Mouse (Mus musculus) retina, embryonic 14.5 days (tissue): ENCODE results near the gene Map3k13.
"Not testable (repeated sequence)": the region's sequence is repeated elsewhere in the genome, so short reads cannot be mapped to it uniquely, and the experiment has no call there.

Experiments used
- DNase-seq: peaks from one replicate; pipeline ENCODE4 v3.0.0-alpha.2; 2015; ENCODE audit warnings: low spot score

The Map3k13 gene

DNA sequence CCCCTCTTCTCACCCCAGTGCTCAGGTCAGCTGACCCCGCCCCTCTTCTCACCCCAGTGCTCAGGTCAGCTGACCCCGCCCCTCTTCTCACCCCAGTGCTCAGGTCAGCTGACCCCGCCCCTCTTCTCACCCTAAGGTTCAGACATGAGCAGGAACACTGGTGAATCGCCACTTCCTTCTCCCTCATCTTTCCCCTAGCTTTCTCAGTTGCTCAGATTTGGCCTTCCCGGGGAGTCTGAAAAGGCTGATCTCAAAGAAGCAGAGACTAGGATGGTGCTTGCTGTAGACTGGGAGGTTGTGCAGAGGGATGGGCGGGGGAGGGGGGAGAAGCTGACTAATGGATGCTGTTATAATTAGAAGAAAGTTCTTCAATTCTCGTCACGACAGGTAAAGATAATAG is 114.8 kb downstream of the Map3k13 start:
- DNase-seq: not testable (repeated sequence)

DNA sequence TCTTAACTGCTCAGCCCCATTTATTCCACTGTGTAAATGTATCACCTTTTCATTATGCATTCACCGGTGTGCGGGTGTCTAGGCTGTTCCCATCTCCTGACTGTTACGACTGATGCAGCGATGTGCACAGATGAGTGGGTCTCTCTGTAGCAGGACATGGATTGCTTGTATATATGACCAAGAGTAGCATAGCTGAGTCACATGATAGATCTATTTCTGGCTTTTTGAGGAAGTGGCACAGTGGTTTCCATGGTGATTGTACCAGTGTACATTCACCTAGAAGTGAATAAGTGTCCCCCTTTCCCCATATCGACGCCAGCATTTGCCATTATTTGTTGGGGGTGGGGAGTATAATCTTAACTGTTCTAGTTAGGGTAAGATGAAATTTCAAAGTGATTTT is 119.2 kb downstream of the Map3k13 start:
- DNase-seq: no peak

DNA sequence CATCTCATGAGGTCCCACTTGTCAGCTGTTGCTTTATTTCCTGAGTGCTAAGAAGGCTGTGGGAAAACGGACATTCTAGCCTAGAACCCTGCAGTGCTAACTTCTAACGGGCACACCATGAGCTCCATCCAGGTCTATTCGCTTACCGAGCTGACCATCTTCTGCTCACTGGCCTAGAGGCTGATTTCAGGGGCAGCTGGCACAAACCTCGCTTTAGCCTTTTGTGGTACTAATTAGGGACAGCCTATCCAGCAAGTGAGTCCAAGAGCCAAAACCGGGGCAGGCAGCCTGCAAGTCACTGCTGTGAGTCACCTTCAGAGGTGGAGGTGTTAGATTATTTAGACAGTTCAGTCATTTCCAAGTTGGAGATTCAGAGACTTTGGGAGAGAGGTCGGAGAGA is 122.5 kb downstream of the Map3k13 start:
- DNase-seq: no peak

DNA sequence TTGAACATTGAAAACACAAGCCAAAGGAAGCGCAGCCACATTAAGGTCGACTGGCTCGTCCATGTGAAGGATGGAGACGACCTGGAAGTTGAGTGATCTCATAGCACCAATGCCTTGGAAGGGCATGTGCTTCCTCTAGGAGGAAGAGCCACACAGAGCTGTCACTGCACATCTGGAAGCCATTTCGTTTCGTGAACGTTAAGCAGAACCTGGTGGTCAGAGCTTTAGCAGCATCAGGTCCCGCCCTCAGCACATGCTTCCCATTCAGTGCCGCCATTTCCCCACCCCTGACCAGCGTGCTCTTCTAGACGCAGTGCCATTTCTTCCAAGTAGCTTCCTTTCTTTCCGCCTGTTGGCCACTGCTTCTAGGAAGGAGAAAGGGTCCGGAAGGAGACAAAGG is 134.3 kb downstream of the Map3k13 start:
- no peak for DNase-seq

DNA sequence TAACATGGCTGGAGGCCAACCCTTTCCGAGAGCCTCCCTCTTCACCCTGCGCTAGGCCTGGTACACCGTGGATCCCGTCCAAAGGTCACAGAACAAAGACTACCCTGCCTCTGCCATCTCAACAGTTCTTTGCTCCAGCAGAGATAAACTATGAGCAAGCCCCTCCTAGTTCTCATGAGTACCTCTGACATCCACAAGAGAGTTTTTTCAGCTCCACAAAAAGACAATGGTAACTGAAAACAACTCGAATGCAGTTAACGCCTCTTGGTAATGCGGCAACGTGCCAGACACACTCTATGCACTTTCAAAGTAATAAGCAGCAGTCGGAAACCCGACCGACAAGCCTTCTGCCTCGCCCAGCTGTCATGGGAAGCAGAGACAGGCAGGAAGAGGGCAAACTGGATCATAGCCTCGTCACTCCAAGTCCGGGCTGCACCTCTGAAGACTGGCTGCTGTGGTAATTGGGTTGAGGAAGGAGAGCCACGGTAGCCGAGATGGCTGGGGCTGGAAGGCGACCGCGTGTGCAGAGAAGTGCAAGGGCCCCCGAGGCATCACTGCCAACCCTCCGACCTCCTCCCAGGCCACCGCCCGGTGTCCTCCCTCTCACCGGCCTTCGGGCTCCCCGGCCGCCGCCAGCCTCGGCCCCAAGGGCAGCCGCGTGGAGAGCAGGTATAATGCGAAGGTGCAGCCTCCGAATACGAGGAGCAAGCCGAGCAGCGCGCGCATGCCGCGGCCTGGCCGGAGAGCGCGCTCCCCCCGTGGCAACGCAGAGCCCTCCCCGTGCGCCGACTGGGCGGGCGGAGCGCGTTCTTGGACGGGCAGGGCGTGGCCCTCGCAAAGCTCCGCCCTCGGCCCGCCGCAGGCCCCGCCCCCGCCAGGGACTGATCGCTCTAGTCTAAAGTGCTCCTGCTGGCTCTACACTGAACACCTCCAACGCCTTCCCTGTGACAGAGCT is 152.9 kb downstream of the Map3k13 start, which contains the start of gene Tmem41a:
Tmem41a (minus strand) TSS at position 792 of the 955 bp plus-strand sequence.
- peak; percentile 88 for DNase-seq

DNA sequence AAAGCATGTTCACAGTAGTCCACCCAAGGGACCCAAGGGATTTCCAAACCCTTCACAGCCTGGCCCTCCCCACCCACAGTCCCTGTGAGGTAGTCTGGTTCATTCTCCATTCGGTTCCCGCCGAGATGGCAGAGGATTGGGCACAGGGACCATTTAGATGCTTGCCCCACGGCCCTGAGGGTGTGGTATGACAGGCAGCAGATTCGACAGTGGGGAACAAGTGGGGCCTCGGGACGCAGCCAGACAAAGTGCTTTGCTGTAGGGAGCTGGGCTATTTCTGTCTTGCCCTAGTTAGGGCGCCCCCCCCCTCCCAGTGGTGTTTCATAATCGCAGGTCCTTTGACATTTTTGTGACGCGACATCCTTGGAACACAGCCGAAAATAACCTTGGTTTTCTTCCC is 161.4 kb downstream of the Map3k13 start:
- DNase-seq: no peak

DNA sequence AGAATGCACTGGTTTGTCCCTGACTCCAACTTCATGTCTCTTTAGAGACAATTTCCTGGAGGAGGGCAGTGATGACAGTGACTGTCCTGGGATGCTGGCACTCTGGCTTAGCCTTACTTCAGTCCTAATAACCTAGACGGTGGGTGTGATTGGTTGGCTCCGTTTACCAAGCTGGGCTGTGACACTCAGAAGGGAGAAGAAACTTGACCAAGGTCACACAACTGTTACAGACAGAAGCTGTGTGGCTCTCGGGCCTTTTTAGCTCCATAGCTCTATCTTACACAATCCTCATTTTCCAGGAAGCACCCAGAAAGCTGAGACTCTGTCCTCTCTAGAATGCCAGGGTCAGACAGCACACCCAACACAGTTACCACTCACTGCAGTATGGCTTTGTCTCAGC is 171.4 kb downstream of the Map3k13 start:
- DNase-seq: no peak

DNA sequence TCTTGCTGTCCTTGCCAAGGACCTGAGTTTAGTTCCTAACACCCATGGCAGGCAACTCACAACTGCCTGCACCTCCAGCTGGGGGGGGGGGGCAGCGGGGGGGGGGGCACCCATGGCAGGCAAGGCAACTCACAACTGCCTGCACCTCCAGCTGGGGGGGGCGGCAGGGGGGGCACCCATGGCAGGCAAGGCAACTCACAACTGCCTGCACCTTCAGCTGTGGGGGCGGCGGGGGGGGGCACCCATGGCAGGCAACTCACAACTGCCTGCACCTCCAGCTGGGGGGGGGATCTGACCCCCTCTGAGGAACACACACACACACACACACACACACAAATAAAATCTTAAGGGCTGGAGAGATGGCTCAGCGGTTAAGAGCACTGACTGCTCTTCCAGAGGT is 175.7 kb downstream of the Map3k13 start:
- DNase-seq: no peak

DNA sequence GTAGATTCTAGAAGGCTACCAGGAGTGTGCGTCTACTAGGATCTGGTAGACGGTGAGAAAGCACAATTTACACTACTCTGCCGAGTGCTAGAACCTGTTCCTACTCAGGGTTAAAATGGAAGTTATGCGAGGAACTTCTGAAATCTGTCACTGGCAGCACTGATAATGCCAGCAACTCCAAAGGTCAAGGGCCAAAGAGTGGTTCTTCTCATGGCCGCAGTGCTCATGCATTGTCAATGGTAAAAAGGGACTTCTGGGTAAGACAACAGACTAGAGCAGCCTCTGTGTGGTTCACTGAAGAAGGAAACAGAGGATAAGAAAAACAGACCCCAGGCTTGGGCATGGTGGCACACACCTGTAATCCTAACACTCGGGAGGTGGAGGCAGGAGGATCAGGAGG is 176.4 kb downstream of the Map3k13 start:
- DNase-seq: no peak

DNA sequence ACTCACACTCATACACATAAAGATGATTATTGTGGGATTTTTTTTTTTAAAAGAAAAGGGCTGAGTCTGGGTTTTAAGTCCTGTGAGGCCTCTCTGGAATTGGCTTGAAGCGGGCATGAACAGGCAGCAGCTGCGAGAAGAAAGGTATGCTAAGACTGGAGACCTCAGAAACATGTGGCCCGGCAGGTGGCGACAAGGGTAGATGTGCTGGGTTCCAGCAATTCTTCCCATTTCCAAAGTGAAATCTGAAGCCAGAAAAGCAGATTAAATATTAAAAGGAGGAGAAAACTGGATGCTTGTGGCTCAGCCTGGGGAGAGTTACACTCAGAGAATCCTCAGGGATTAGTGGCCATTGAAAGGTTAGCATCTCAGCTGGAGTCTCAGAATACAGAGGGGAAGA is 177.3 kb downstream of the Map3k13 start:
- DNase-seq: no peak

DNA sequence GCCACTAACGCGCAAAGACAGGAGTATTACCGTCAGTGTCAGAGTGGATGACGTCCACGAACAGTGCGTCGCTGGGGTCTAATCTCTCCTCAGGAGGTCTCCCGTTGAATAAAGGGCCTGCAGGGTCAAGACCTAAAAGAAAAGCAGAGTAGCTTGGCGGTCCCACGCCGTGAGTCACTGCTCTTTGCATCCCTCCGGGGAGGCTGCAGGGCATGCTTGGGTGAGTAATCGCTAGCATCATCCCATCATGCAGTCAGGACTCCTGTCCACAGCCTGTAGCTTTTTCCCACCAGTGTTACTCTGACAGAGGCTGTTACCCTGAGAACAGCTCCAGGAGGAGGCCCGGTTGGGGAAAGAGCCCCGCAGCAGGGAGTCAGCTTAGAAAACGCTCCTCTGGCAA is 182.1 kb downstream of the Map3k13 start:
- peak; percentile 61 for DNase-seq

DNA sequence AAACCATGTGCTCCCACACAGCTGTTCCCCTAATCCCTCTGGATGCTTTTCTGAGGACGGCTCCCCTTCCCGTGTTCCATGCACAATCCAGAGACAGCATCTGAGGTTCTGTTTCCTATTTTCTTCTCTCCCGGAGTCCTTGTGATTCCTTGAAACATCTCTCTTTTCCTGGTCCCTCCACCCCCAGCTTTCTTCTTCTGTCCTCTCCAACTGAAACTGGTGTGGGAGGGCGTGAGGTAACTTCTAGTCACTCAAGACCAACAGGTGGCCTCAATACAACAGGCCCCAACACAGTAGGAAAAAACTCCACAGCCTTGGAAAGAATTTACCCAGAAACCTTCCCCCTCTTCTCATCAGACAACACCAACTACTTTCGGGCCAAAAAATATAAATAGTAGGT is 183.2 kb downstream of the Map3k13 start:
- no peak for DNase-seq
